Mouse (Mus musculus): ENCODE results near the gene Ltbp2. TPM values are rescaled to one million over a fixed set of nuclear protein-coding genes. Genes with fewer than 3 reads are reported as not detected.
A peak's percentile ranks its signal among the peaks of the same experiment; 100 is the strongest.

Gene Ltbp2
- polyA plus RNA-seq, 1 experiment, result 19.7 TPM

- no peaks in the 10 kb centered on the region for H3K27me3 ChIP-seq (ENCODE audit: control insufficient read depth, insufficient read depth, insufficient read length)
- H3K4me2 ChIP-seq (ENCODE audit: low read depth), result peak overlapping the region; percentile 25
- no peak overlapping the region for H3ac ChIP-seq (ENCODE audit: control insufficient read depth, insufficient read length)
- H3K4me3 ChIP-seq, result no peak overlapping the region
- TF ChIP-seq CEBPB (IDR thresholded peaks at IDR 0.05; ENCODE audit: insufficient read depth, poor library complexity, severe bottlenecking) (no peak), MYOD1 (IDR thresholded peaks at IDR 0.05; ENCODE audit: control insufficient read depth in 1 of 3, insufficient read length in 2 of 3, low read depth in 2 of 3) (peak in 1 of 3 experiments; percentile 54), MYOG (IDR thresholded peaks at IDR 0.05; ENCODE audit: control insufficient read depth in 1 of 3, insufficient read depth in 1 of 3, insufficient read length in 2 of 3, low read depth in 2 of 3) (peak in 1 of 3 experiments; percentile 54), TCF3 (IDR thresholded peaks at IDR 0.05; ENCODE audit: insufficient read length, low read depth) (no peak), SRF (IDR thresholded peaks at IDR 0.05; ENCODE audit: control insufficient read depth, insufficient read length, low read depth) (no peak), USF1 (IDR thresholded peaks at IDR 0.05; ENCODE audit: low read depth) (no peak), MAX (IDR thresholded peaks at IDR 0.05; ENCODE audit: low read depth) (no peak), POLR2A (IDR thresholded peaks at IDR 0.05; ENCODE audit: insufficient read length, low read depth) (peak; percentile 58), POLR2AphosphoS2 (IDR thresholded peaks at IDR 0.05; ENCODE audit: insufficient read length, low read depth) (no peak), REST (IDR thresholded peaks at IDR 0.05; ENCODE audit: insufficient read depth, insufficient read length) (no peak), TCF12 (IDR thresholded peaks at IDR 0.05; ENCODE audit: insufficient read depth, poor library complexity, severe bottlenecking) (no peak), E2F4 (IDR thresholded peaks at IDR 0.05; ENCODE audit: insufficient read depth) (no peak)
- no peaks in the 10 kb centered on the region for H3K36me3 ChIP-seq (ENCODE audit: control insufficient read depth, insufficient read depth)
- H3K79me2 ChIP-seq (ENCODE audit: control insufficient read depth, insufficient read depth), result no peaks in the 10 kb centered on the region
Observed at GRCm38 (mm10) chr12:84784604-84785381, 91.5 kb downstream of the Ltbp2 start.

GRCm38 (mm10) chr12:84776229-84776628, 100.1 kb downstream of the Ltbp2 start:
- Histone ChIP-seq H3K79me2 (ENCODE audit: control insufficient read depth, insufficient read depth) (peaks cover 18% of the 10 kb centered on the region), H3K27me3 (ENCODE audit: control insufficient read depth, insufficient read depth, insufficient read length) (no peaks in the 10 kb centered on the region), H3K36me3 (ENCODE audit: control insufficient read depth, insufficient read depth) (no peaks in the 10 kb centered on the region), H3K4me2 (ENCODE audit: low read depth) (no peak overlapping the region), H3ac (ENCODE audit: control insufficient read depth, insufficient read length) (no peak overlapping the region), H3K4me3 (no peak overlapping the region)
- TF ChIP-seq TCF12 (IDR thresholded peaks at IDR 0.05; ENCODE audit: insufficient read depth, poor library complexity, severe bottlenecking) (no peak), MYOD1 (IDR thresholded peaks at IDR 0.05; ENCODE audit: control insufficient read depth in 1 of 3, insufficient read length in 2 of 3, low read depth in 2 of 3) (no peak), SRF (IDR thresholded peaks at IDR 0.05; ENCODE audit: control insufficient read depth, insufficient read length, low read depth) (no peak)

- Histone ChIP-seq H3K4me3 (peak overlapping the region; percentile 71), H3K4me2 (ENCODE audit: low read depth) (peak overlapping the region; percentile 95), H3K79me2 (ENCODE audit: control insufficient read depth, insufficient read depth) (peaks cover 36% of the 10 kb centered on the region), H3K36me3 (ENCODE audit: control insufficient read depth, insufficient read depth) (peaks cover 2% of the 10 kb centered on the region), H3ac (ENCODE audit: control insufficient read depth, insufficient read length) (no peak overlapping the region), H3K27me3 (ENCODE audit: control insufficient read depth, insufficient read depth, insufficient read length) (no peaks in the 10 kb centered on the region)
- TF ChIP-seq MYOD1 (IDR thresholded peaks at IDR 0.05; ENCODE audit: control insufficient read depth in 1 of 3, insufficient read length in 2 of 3, low read depth in 2 of 3) (no peak), MYOG (IDR thresholded peaks at IDR 0.05; ENCODE audit: control insufficient read depth in 1 of 3, insufficient read depth in 1 of 3, insufficient read length in 2 of 3, low read depth in 2 of 3) (no peak), CEBPB (IDR thresholded peaks at IDR 0.05; ENCODE audit: insufficient read depth, poor library complexity, severe bottlenecking) (no peak), SRF (IDR thresholded peaks at IDR 0.05; ENCODE audit: control insufficient read depth, insufficient read length, low read depth) (no peak), POLR2AphosphoS2 (IDR thresholded peaks at IDR 0.05; ENCODE audit: insufficient read length, low read depth) (no peak), E2F4 (IDR thresholded peaks at IDR 0.05; ENCODE audit: insufficient read depth) (no peak), TCF3 (IDR thresholded peaks at IDR 0.05; ENCODE audit: insufficient read length, low read depth) (no peak), POLR2A (IDR thresholded peaks at IDR 0.05; ENCODE audit: insufficient read length, low read depth) (no peak), MAX (IDR thresholded peaks at IDR 0.05; ENCODE audit: low read depth) (no peak), REST (IDR thresholded peaks at IDR 0.05; ENCODE audit: insufficient read depth, insufficient read length) (no peak), TCF12 (IDR thresholded peaks at IDR 0.05; ENCODE audit: insufficient read depth, poor library complexity, severe bottlenecking) (no peak), USF1 (IDR thresholded peaks at IDR 0.05; ENCODE audit: low read depth) (no peak)
Observed at GRCm38 (mm10) chr12:84774376-84774775, 102.0 kb downstream of the Ltbp2 start.

GRCm38 (mm10) chr12:84773476-84773875, 102.9 kb downstream of the Ltbp2 start:
- peaks cover 45% of the 10 kb centered on the region for H3K79me2 ChIP-seq (ENCODE audit: control insufficient read depth, insufficient read depth)
- H3K27me3 ChIP-seq (ENCODE audit: control insufficient read depth, insufficient read depth, insufficient read length), result no peaks in the 10 kb centered on the region
- peaks cover 10% of the 10 kb centered on the region for H3K36me3 ChIP-seq (ENCODE audit: control insufficient read depth, insufficient read depth)
- H3K4me2 ChIP-seq (ENCODE audit: low read depth), result peak overlapping the region; percentile 95
- peak overlapping the region; percentile 39 for H3ac ChIP-seq (ENCODE audit: control insufficient read depth, insufficient read length)
- peak overlapping the region; percentile 71 for H3K4me3 ChIP-seq
- TF ChIP-seq MYOD1 (IDR thresholded peaks at IDR 0.05; ENCODE audit: control insufficient read depth in 1 of 3, insufficient read length in 2 of 3, low read depth in 2 of 3) (no peak), TCF3 (IDR thresholded peaks at IDR 0.05; ENCODE audit: insufficient read length, low read depth) (no peak), POLR2A (IDR thresholded peaks at IDR 0.05; ENCODE audit: insufficient read length, low read depth) (no peak), USF1 (IDR thresholded peaks at IDR 0.05; ENCODE audit: low read depth) (no peak)
